ENCODE assay signal across 8 mouse cellular contexts in the genomic region with DNA sequence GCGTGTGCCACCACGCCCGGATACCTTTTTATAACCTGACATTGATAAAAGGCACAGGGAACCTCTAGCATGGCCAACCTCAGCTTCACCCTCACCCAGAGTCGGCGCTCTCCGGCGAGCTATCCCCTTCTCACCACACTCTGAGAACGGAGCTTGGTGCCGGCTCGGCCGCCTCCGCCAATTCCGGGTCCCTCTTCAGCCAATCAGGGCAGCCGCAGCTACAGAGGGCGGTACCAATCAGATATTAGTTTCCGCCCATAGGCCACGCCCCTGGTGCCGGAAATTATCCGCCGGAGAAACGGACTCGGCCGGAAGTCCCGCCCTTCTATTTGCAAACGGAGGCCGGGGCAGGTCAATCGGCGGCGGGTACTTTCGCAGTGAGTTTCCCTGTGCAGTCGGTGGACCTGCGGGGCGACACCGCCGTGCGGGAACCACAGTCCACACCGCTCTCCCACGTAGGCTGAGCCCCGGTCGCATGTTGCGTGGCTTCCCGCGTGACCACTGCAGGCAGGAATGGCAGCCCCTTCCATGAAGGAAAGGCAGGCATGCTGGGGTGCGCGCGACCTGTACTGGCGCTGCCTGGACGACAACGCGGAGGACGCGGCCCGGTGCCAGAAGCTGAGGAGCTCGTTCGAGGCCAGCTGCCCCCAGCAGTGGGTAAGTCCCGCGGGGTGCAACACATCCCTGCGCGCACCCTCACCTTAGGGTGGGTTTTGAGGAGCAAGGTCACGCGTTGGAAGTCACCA. TPM values are rescaled to one million over a fixed set of nuclear protein-coding genes. Genes with fewer than 3 reads are reported as not detected.
DNase-seq lines count a peak whose midpoint lies in the region; ATAC-seq and TF ChIP-seq lines count a peak whose summit lies in the region.

A gene (plus strand): TSS at position 342 of the 746 bp plus-strand sequence.

- TF ChIP-seq EP300 in heart, adult 2 months (IDR thresholded peaks at IDR 0.05; ENCODE audit: insufficient read depth, low read depth, low read length), result no peak

- TF ChIP-seq CTCF in heart, adult 2 months (IDR thresholded peaks at IDR 0.05), result no peak

- H3K27ac ChIP-seq in embryonic facial prominence, embryonic 14.5 days (replicated peaks; ENCODE audit: low read depth, low read length), result no peak within 1 kb of the TSS; the same call in 1 of the 2 replicates
- H3K27ac ChIP-seq in heart, adult 2 months, result peak within 1 kb of the TSS; percentile 91
- H3K27ac ChIP-seq in limb, embryonic 13.5 days, result peak within 1 kb of the TSS; percentile 70; the same call in 1 of the 2 replicates
- peak within 1 kb of the TSS; percentile 81 for H3K27ac ChIP-seq in midbrain, embryonic 16.5 days (ENCODE audit: low read length)

- TF ChIP-seq POLR2A in heart, adult 2 months (IDR thresholded peaks at IDR 0.05; ENCODE audit: insufficient read depth, low read depth, low read length), result peak; percentile 78

- peak; percentile 99 for ATAC-seq in embryonic facial prominence, embryonic 14.5 days (ENCODE audit: low read depth)
- ATAC-seq in limb, embryonic 13.5 days (ENCODE audit: low FRiP score, low read depth), result peak; percentile 99
- ATAC-seq in midbrain, embryonic 16.5 days, result peak; percentile 98

- no peaks in the 10 kb centered on the region for H3K79me2 ChIP-seq in heart, adult 2 months (replicated peaks; ENCODE audit: control insufficient read depth, insufficient read depth, low read length)

- WGBS in embryonic facial prominence, embryonic 14.5 days, result under 1% methylated on average over 50 of the region's 61 CpGs
- WGBS in heart, adult 2 months, result under 1% methylated on average over 61 of the region's 61 CpGs
- WGBS in limb, embryonic 13.5 days, result under 1% methylated on average over 61 of the region's 61 CpGs
- under 1% methylated on average over 61 of the region's 61 CpGs for WGBS in midbrain, embryonic 16.5 days

- peaks cover 28% of the 10 kb centered on the region for H3K36me3 ChIP-seq in embryonic facial prominence, embryonic 14.5 days (ENCODE audit: control insufficient read depth, insufficient read depth, low read length)
- H3K36me3 ChIP-seq in heart, adult 2 months (ENCODE audit: control insufficient read depth, insufficient read depth, low read length), result no peaks in the 10 kb centered on the region
- H3K36me3 ChIP-seq in limb, embryonic 13.5 days, result peaks cover 17% of the 10 kb centered on the region
- H3K36me3 ChIP-seq in midbrain, embryonic 16.5 days (ENCODE audit: control insufficient read depth, insufficient read depth, low read length), result peaks cover 11% of the 10 kb centered on the region

- peak; percentile 98 for DNase-seq in 3T3-L1 (ENCODE audit: low read depth, low spot score)
- DNase-seq in adrenal gland, postnatal 4 days (ENCODE audit: low spot score in 2 of 2), result peak; percentile 92 to 96
- DNase-seq in embryonic facial prominence, embryonic 14.5 days (ENCODE audit: low spot score), result peak; percentile 98
- DNase-seq in heart, adult 2 months, result peak; percentile 98 to 99
- DNase-seq in kidney, adult 8-10 months, result peak; percentile 97 to 99
- peak; percentile 96 to 99 for DNase-seq in spleen, postnatal 10 days (ENCODE audit: low spot score in 2 of 2)

- H3K4me3 ChIP-seq in embryonic facial prominence, embryonic 14.5 days (ENCODE audit: low read depth, low read length), result peak within 1 kb of the TSS; percentile 91
- H3K4me3 ChIP-seq in heart, adult 2 months, result peak within 1 kb of the TSS; percentile 85
- H3K4me3 ChIP-seq in limb, embryonic 13.5 days, result peak within 1 kb of the TSS; percentile 91
- H3K4me3 ChIP-seq in midbrain, embryonic 16.5 days (ENCODE audit: low read depth, low read length), result peak within 1 kb of the TSS; percentile 81

- H3K9me3 ChIP-seq in embryonic facial prominence, embryonic 14.5 days (ENCODE audit: control insufficient read depth, low read length), result no peaks in the 10 kb centered on the region
- H3K9me3 ChIP-seq in limb, embryonic 13.5 days, result no peaks in the 10 kb centered on the region
- no peaks in the 10 kb centered on the region for H3K9me3 ChIP-seq in midbrain, embryonic 16.5 days (replicated peaks; ENCODE audit: control insufficient read depth, low read length, poor library complexity, severe bottlenecking)

- no peaks in the 10 kb centered on the region for H3K27me3 ChIP-seq in embryonic facial prominence, embryonic 14.5 days (replicated peaks; ENCODE audit: control insufficient read depth, insufficient read depth, low read length)
- no peaks in the 10 kb centered on the region for H3K27me3 ChIP-seq in heart, adult 2 months (ENCODE audit: control insufficient read depth, insufficient read depth, low read length)
- no peaks in the 10 kb centered on the region for H3K27me3 ChIP-seq in limb, embryonic 13.5 days
- no peaks in the 10 kb centered on the region for H3K27me3 ChIP-seq in midbrain, embryonic 16.5 days (ENCODE audit: control insufficient read depth, insufficient read depth, low read depth, low read length)

- H3K9ac ChIP-seq in embryonic facial prominence, embryonic 14.5 days (ENCODE audit: low read depth, low read length), result peak within 1 kb of the TSS; percentile 90
- H3K9ac ChIP-seq in heart, adult 2 months (ENCODE audit: low read depth, low read length), result peak within 1 kb of the TSS; percentile 97
- peak within 1 kb of the TSS; percentile 92 for H3K9ac ChIP-seq in limb, embryonic 13.5 days
- peak within 1 kb of the TSS; percentile 85 for H3K9ac ChIP-seq in midbrain, embryonic 16.5 days (ENCODE audit: low read depth, low read length)

- intact Hi-C loops in heart, adult 2 months (cut with DNase I), result loop anchor here (5.0 kb wide), 1 partner anchor 515 kb away; no protein-coding TSS in a partner anchor

- H3K4me1 ChIP-seq in embryonic facial prominence, embryonic 14.5 days (ENCODE audit: control insufficient read depth, insufficient read depth, low read length), result peaks cover 6% of the 10 kb centered on the region; the same call in 1 of the 2 replicates
- peaks cover 2% of the 10 kb centered on the region for H3K4me1 ChIP-seq in heart, adult 2 months (ENCODE audit: control insufficient read depth, insufficient read depth, low read length)
- H3K4me1 ChIP-seq in limb, embryonic 13.5 days, result peaks cover 13% of the 10 kb centered on the region
- peaks cover 11% of the 10 kb centered on the region; the same call in 1 of the 2 replicates for H3K4me1 ChIP-seq in midbrain, embryonic 16.5 days (ENCODE audit: control insufficient read depth, insufficient read depth, low read length)

- H3K4me2 ChIP-seq in embryonic facial prominence, embryonic 14.5 days (ENCODE audit: low read depth, low read length), result peak within 1 kb of the TSS; percentile 68
- H3K4me2 ChIP-seq in limb, embryonic 13.5 days (replicated peaks), result peak within 1 kb of the TSS; percentile 89
- peak within 1 kb of the TSS; percentile 67 for H3K4me2 ChIP-seq in midbrain, embryonic 16.5 days (ENCODE audit: low read length)

RNA-seq across cellular contexts. Expression of the gene that starts here (rescaled TPM):
- total RNA-seq in adrenal gland, postnatal 4 days (2021), result 10 to 100 TPM; 31.5 to 34.7 TPM
- 45.5 and 49.5 TPM in 2 replicates for polyA plus RNA-seq in embryonic facial prominence, embryonic 14.5 days (2014; fragmentation: Nextera tagmentation; extraction: Ambion mirVana)
- total RNA-seq in heart, adult 2 months (2021), result 10 to 100 TPM; 24.1 to 28.9 TPM
- polyA plus RNA-seq in heart, adult 2 months (2012; rRNA removed), result 19.9 and 29.2 TPM in 2 replicates
- polyA plus RNA-seq in limb, embryonic 13.5 days (2015; fragmentation: Nextera tagmentation; extraction: Ambion mirVana), result 51.7 and 54.2 TPM in 2 replicates
- polyA plus RNA-seq in midbrain, embryonic 16.5 days (2015; fragmentation: Nextera tagmentation; extraction: Ambion mirVana), result 40.8 and 41.0 TPM in 2 replicates
